Comparison of ENCODE assay signal across 8 mouse cellular contexts in genomic region chr3:96219661-96220130, GRCm38 (mm10). TPM values are rescaled to one million over a fixed set of nuclear protein-coding genes. Genes with fewer than 3 reads are reported as not detected.
A peak's percentile ranks its signal among the peaks of the same experiment; 100 is the strongest.
DNase-seq lines count a peak whose midpoint lies in the region; ATAC-seq and TF ChIP-seq lines count a peak whose summit lies in the region.

TSS of gene Bola1 (minus strand) at chr3:96219709.
TSS of gene Hist2h2ab (plus strand) at chr3:96219865.

- peak; percentile 41; the same call in 1 of the 2 replicates for TF ChIP-seq EP300 in CH12.LX (IDR thresholded peaks at IDR 0.05; ENCODE audit: low read length)

- in situ Hi-C loops in CH12.LX (cut with MboI; ENCODE audit: low pct_ligation_motif_present, low pct_unique_long_range_greater_than_20kb, low sequenced_read_pairs) = loop anchor here (10.0 kb wide), 2 partner anchors 255 to 565 kb away; partner anchors contain the start of gene Mcl1

- no peaks in the 10 kb centered on the region for H3K27me3 ChIP-seq in CH12.LX (replicated peaks)
- H3K27me3 ChIP-seq in forebrain, embryonic 11.5 days (ENCODE audit: control insufficient read depth, insufficient read depth, low read length) = no peaks in the 10 kb centered on the region
- H3K27me3 ChIP-seq in heart, embryonic 16.5 days (ENCODE audit: control insufficient read depth, insufficient read depth, low read length) = no peaks in the 10 kb centered on the region
- H3K27me3 ChIP-seq in liver, embryonic 13.5 days = no peaks in the 10 kb centered on the region
- H3K27me3 ChIP-seq in stomach, embryonic 16.5 days (ENCODE audit: control insufficient read depth, insufficient read depth, low read length) = no peaks in the 10 kb centered on the region

- under 1% methylated on average over 37 of the region's 37 CpGs for WGBS in forebrain, embryonic 11.5 days
- WGBS in heart, embryonic 16.5 days = under 1% methylated on average over 36 of the region's 37 CpGs
- WGBS in liver, embryonic 13.5 days (ENCODE audit: insufficient replicate concordance) = 0% methylated on average over 37 of the region's 37 CpGs
- 0% methylated on average over 34 of the region's 37 CpGs for WGBS in stomach, embryonic 16.5 days

- dilution Hi-C loops in CH12.LX (cut with MboI; ENCODE audit: extremely low pct_ligation_motif_present, extremely low pct_unique_long_range_greater_than_20kb, low sequenced_read_pairs) = no loop called here

- H3K27ac ChIP-seq in CH12.LX (ENCODE audit: insufficient read depth, low read depth) = peak within 1 kb of the TSS; percentile 99
- H3K27ac ChIP-seq in forebrain, embryonic 11.5 days (ENCODE audit: low read depth, low read length) = peak within 1 kb of the TSS; percentile 98
- H3K27ac ChIP-seq in heart, embryonic 16.5 days (ENCODE audit: low read length) = peak within 1 kb of the TSS; percentile 100
- peak within 1 kb of the TSS; percentile 100 for H3K27ac ChIP-seq in liver, embryonic 13.5 days
- H3K27ac ChIP-seq in stomach, embryonic 16.5 days (ENCODE audit: low read length) = peak within 1 kb of the TSS; percentile 98

- peak; percentile 85 for ATAC-seq in forebrain, embryonic 11.5 days (replicated peaks; ENCODE audit: low FRiP score)
- peak; percentile 79 for ATAC-seq in heart, embryonic 16.5 days (replicated peaks; ENCODE audit: extremely low read depth, insufficient read depth, low FRiP score)
- peak; percentile 64 for ATAC-seq in liver, embryonic 13.5 days (ENCODE audit: low read depth)
- peak; percentile 78 for ATAC-seq in stomach, embryonic 16.5 days (ENCODE audit: insufficient read depth, low FRiP score)

- TF ChIP-seq POLR2A in CH12.LX (IDR thresholded peaks at IDR 0.05; ENCODE audit: low read depth, low read length) = peak; percentile 89

- peak within 1 kb of the TSS; percentile 86 for H3K4me2 ChIP-seq in CH12.LX (ENCODE audit: insufficient read depth, low read depth, poor library complexity, severe bottlenecking)
- H3K4me2 ChIP-seq in forebrain, embryonic 11.5 days (ENCODE audit: low read depth, low read length, severe bottlenecking) = peak within 1 kb of the TSS; percentile 68
- peak within 1 kb of the TSS; percentile 91 for H3K4me2 ChIP-seq in heart, embryonic 16.5 days (ENCODE audit: low read depth, low read length)
- H3K4me2 ChIP-seq in liver, embryonic 13.5 days = peak within 1 kb of the TSS; percentile 92
- H3K4me2 ChIP-seq in stomach, embryonic 16.5 days (ENCODE audit: low read depth, low read length) = peak within 1 kb of the TSS; percentile 82

- no peak for TF ChIP-seq CTCF in CH12.LX (conservative IDR thresholded peaks at IDR 0.05 in 1 of 2, IDR thresholded peaks at IDR 0.05 in 1 of 2; ENCODE audit: low read depth in 2 of 2, low read length in 2 of 2)

- H3K4me1 ChIP-seq in CH12.LX (ENCODE audit: control insufficient read depth in 1 of 2, insufficient read depth in 2 of 2) = peaks cover 2 to 32% of the 10 kb centered on the region in 2 experiments; a peak in 3 of 4 replicates
- peaks cover 10% of the 10 kb centered on the region; the same call in 1 of the 2 replicates for H3K4me1 ChIP-seq in forebrain, embryonic 11.5 days (replicated peaks; ENCODE audit: control insufficient read depth, insufficient read depth, low read length)
- peaks cover 26% of the 10 kb centered on the region for H3K4me1 ChIP-seq in heart, embryonic 16.5 days (ENCODE audit: control insufficient read depth, insufficient read depth, low read length)
- H3K4me1 ChIP-seq in liver, embryonic 13.5 days (replicated peaks) = peaks cover 58% of the 10 kb centered on the region
- H3K4me1 ChIP-seq in stomach, embryonic 16.5 days (ENCODE audit: control insufficient read depth, insufficient read depth, low read length) = peaks cover 31% of the 10 kb centered on the region

- DNase-seq in CH12.LX (ENCODE audit: extremely low read depth) = peak; percentile 88
- DNase-seq in c-Kit-positive CD71-positive TER-119-negative erythroid progenitor cells, embryonic 14.5 days (ENCODE audit: low read depth) = peak; percentile 82
- DNase-seq in forebrain, embryonic 11.5 days (ENCODE audit: low spot score) = peak; percentile 86
- peak; percentile 63 to 83 for DNase-seq in kidney, postnatal 25 days
- peak; percentile 75 for DNase-seq in liver, embryonic 13.5 days
- DNase-seq in neural tube, embryonic 10.5 days (ENCODE audit: extremely low spot score, low spot score) = peak; percentile 82

- peaks cover 16% of the 10 kb centered on the region for H3K79me2 ChIP-seq in CH12.LX (replicated peaks; ENCODE audit: control insufficient read depth, extremely low read depth, insufficient read depth, poor library complexity, severe bottlenecking)

- no peaks in the 10 kb centered on the region for H3K36me3 ChIP-seq in CH12.LX (replicated peaks in 1 of 2; ENCODE audit: control insufficient read depth in 1 of 2, insufficient read depth in 1 of 2, low read length in 1 of 2)
- H3K36me3 ChIP-seq in forebrain, embryonic 11.5 days (ENCODE audit: control insufficient read depth, insufficient read depth, low read length) = no peaks in the 10 kb centered on the region
- no peaks in the 10 kb centered on the region for H3K36me3 ChIP-seq in heart, embryonic 16.5 days (ENCODE audit: control insufficient read depth, insufficient read depth)
- H3K36me3 ChIP-seq in liver, embryonic 13.5 days = no peaks in the 10 kb centered on the region
- H3K36me3 ChIP-seq in stomach, embryonic 16.5 days (ENCODE audit: control insufficient read depth, insufficient read depth, low read length) = no peaks in the 10 kb centered on the region

- H3K4me3 ChIP-seq in CH12.LX (replicated peaks in 1 of 3; ENCODE audit: low read depth in 2 of 3, low read length in 2 of 3, poor library complexity in 1 of 3) = peak within 1 kb of the TSS; percentile 62 to 75 (median 73)
- H3K4me3 ChIP-seq in forebrain, embryonic 11.5 days (ENCODE audit: low read depth, low read length) = peak within 1 kb of the TSS; percentile 44
- H3K4me3 ChIP-seq in heart, embryonic 16.5 days (ENCODE audit: low read length) = peak within 1 kb of the TSS; percentile 77
- H3K4me3 ChIP-seq in liver, embryonic 13.5 days (replicated peaks) = peak within 1 kb of the TSS; percentile 72
- peak within 1 kb of the TSS; percentile 50 for H3K4me3 ChIP-seq in stomach, embryonic 16.5 days (replicated peaks; ENCODE audit: low read length)

- no peaks in the 10 kb centered on the region for H3K9me3 ChIP-seq in CH12.LX (replicated peaks; ENCODE audit: low read length)
- H3K9me3 ChIP-seq in forebrain, embryonic 11.5 days (ENCODE audit: control insufficient read depth, low read length) = no peaks in the 10 kb centered on the region
- H3K9me3 ChIP-seq in heart, embryonic 16.5 days (replicated peaks; ENCODE audit: control insufficient read depth, low read length) = no peaks in the 10 kb centered on the region
- H3K9me3 ChIP-seq in liver, embryonic 13.5 days (replicated peaks) = no peaks in the 10 kb centered on the region
- H3K9me3 ChIP-seq in stomach, embryonic 16.5 days (replicated peaks; ENCODE audit: control insufficient read depth, low read length) = no peaks in the 10 kb centered on the region

- peak within 1 kb of the TSS; percentile 99 for H3K9ac ChIP-seq in CH12.LX (ENCODE audit: insufficient read depth, low read depth)
- peak within 1 kb of the TSS; percentile 84 for H3K9ac ChIP-seq in forebrain, embryonic 11.5 days (ENCODE audit: low read length)
- H3K9ac ChIP-seq in heart, embryonic 16.5 days (ENCODE audit: low read length) = peak within 1 kb of the TSS; percentile 94
- H3K9ac ChIP-seq in liver, embryonic 13.5 days = peak within 1 kb of the TSS; percentile 95
- peak within 1 kb of the TSS; percentile 78 for H3K9ac ChIP-seq in stomach, embryonic 16.5 days (ENCODE audit: low read length)

- TF ChIP-seq RAD21 in CH12.LX (IDR thresholded peaks at IDR 0.05; ENCODE audit: low read depth, low read length) = no peak

TF ChIP-seq in CH12.LX, 34 proteins besides CTCF, POLR2A, EP300 and RAD21 (continues in another document):
- TF ChIP-seq MAX (IDR thresholded peaks at IDR 0.05; ENCODE audit: low read length) (peak; percentile 77), KAT2A (IDR thresholded peaks at IDR 0.05; ENCODE audit: insufficient replicate concordance, low read length) (0 out of 2 replicates have a peak, but pooled peaks have one; percentile 59), IRF4 (IDR thresholded peaks at IDR 0.05; ENCODE audit: low read depth, low read length) (peak; percentile 41; the same call in 1 of the 2 replicates), MXI1 (IDR thresholded peaks at IDR 0.05; ENCODE audit: low read depth, low read length) (peak; percentile 85), CHD1 (IDR thresholded peaks at IDR 0.05; ENCODE audit: low read depth, low read length) (peak; percentile 42; the same call in 1 of the 2 replicates), NELFE (IDR thresholded peaks at IDR 0.05; ENCODE audit: low read depth, low read length) (peak; percentile 83), ETS1 (conservative IDR thresholded peaks at IDR 0.05; ENCODE audit: low read depth, low read length) (peak; percentile 9; the same call in 1 of the 2 replicates), ELF1 (IDR thresholded peaks at IDR 0.05; ENCODE audit: low read depth, low read length) (peak; percentile 29; the same call in 1 of the 2 replicates), ZKSCAN1 (IDR thresholded peaks at IDR 0.05; ENCODE audit: borderline replicate concordance, low read depth, low read length) (no peak), POLR2AphosphoS2 (IDR thresholded peaks at IDR 0.05; ENCODE audit: low read depth, low read length) (no peak; the same call in 1 of the 2 replicates), MAFK (IDR thresholded peaks at IDR 0.05; ENCODE audit: insufficient replicate concordance, low read length) (0 out of 2 replicates have a peak, but pooled peaks have one; percentile 37), HCFC1 (IDR thresholded peaks at IDR 0.05; ENCODE audit: low read depth, low read length) (peak; percentile 68)

RNA-seq across cellular contexts. Expression of gene Bola1, which starts in this region (rescaled TPM):
- total RNA-seq in CH12.LX (2012; rRNA removed) = 48.2 and 57.0 TPM in 2 replicates
- 54.0 and 56.5 TPM in 2 replicates for total RNA-seq in CH12.LX (2014; rRNA removed)
- polyA plus RNA-seq in CH12.LX (2012; ENCODE audit: insufficient read length, low read depth) = 47.6 and 56.2 TPM in 2 replicates
- polyA plus RNA-seq in forebrain, embryonic 11.5 days (2014; fragmentation: Nextera tagmentation; extraction: Ambion mirVana) = 75.7 and 83.7 TPM in 2 replicates
- polyA plus RNA-seq in heart, embryonic 16.5 days (2015; fragmentation: Nextera tagmentation; extraction: Ambion mirVana) = 40.0 and 43.5 TPM in 2 replicates
- polyA plus RNA-seq in liver, embryonic 13.5 days (2015; fragmentation: Nextera tagmentation; extraction: Ambion mirVana) = 50.7 and 56.1 TPM in 2 replicates
- 46.8 and 50.0 TPM in 2 replicates for polyA plus RNA-seq in stomach, embryonic 16.5 days (2015; fragmentation: Nextera tagmentation; extraction: Ambion mirVana)

RNA-seq across cellular contexts. Expression of gene Hist2h2ab, which starts in this region (rescaled TPM):
- total RNA-seq in CH12.LX (2012; rRNA removed) (27.8 and 31.4 TPM in 2 replicates), CH12.LX (2014; rRNA removed) (1.1 and 2.1 TPM in 2 replicates)
- polyA plus RNA-seq in CH12.LX (2012; ENCODE audit: insufficient read length, low read depth) = not detected in 2 replicates
- 0.71 TPM in 1 of 2 replicates, not detected in the other for polyA plus RNA-seq in forebrain, embryonic 11.5 days (2014; fragmentation: Nextera tagmentation; extraction: Ambion mirVana)
- polyA plus RNA-seq in heart, embryonic 16.5 days (2015; fragmentation: Nextera tagmentation; extraction: Ambion mirVana) = not detected in 2 replicates
- 0.85 TPM in 1 of 2 replicates, not detected in the other for polyA plus RNA-seq in liver, embryonic 13.5 days (2015; fragmentation: Nextera tagmentation; extraction: Ambion mirVana)
- polyA plus RNA-seq in stomach, embryonic 16.5 days (2015; fragmentation: Nextera tagmentation; extraction: Ambion mirVana) = 0.92 TPM in 1 of 2 replicates, not detected in the other

Comparison
In these comparisons a context has a peak if more than half of its experiments do, and no peak if none do; other contexts are left out.
1. Peak in every context shown above with its lines: DNase-seq, ATAC-seq, H3K4me3 ChIP-seq and H3K27ac ChIP-seq.